Mouse (Mus musculus) spleen, adult 2 months (tissue): ENCODE data around the gene Arl1.

Source experiments
- CTCF ChIP-seq: fragments of 200-500 bp; IDR thresholded peaks from 2 replicates; pipeline ENCODE4 v1.5.1; 2011; ENCODE audit warnings: mild to moderate bottlenecking, inconsistent platforms; ENCODE audit not compliant: insufficient read depth, insufficient read length, insufficient replicate concordance; ENCODE audit errors: extremely low read depth
- POLR2A ChIP-seq: fragments of 200-500 bp; IDR thresholded peaks from 2 replicates; pipeline ENCODE4 v1.6.1; 2011; ENCODE audit warnings: low read depth, low read length, inconsistent platforms

DNA sequence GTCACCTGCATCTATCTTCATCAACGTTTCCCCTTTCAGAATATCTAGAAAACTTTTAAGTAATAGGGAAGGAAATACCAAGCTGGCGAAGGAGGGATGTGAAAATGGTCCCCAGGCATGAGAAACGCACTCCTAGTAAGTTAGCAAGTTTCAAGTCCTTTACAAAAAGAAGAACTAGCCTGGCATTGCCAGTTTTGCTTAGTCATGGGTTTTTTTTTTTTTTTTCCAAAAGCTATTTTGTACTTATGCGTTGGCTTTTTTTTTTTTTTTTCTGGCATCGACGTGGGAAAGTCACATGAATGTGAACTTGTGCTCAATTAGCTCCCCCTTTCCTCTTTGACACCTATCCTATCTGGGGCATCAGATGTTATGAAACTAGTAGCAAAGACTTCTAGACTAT lies 18.3 kb upstream of the Arl1 start:
- TF ChIP-seq POLR2A (no peak), CTCF (no peak)
